Mouse (Mus musculus) gastrocnemius, adult 18-20 months (tissue): ENCODE results near the gene Mylk4. TPM values are rescaled to one million over a fixed set of nuclear protein-coding genes. Genes with fewer than 3 reads are reported as not detected.

Experiments used
- DNase-seq: peaks from one replicate; pipeline ENCODE4 v3.0.0; 2021; ENCODE audit warnings: low spot score
- total RNA-seq, 2 experiments: library from RNA; stranded (reverse); gene quantifications; 2 replicates each; pipeline ENCODE4 v1.2.3; 2021

The Mylk4 gene
- total RNA-seq, 2 experiments from 2014 or later = 1,080 to 1,440 TPM

- no peak for DNase-seq
These were observed 13.3 kb upstream of the Mylk4 start for GRCm38 (mm10) chr13:32797085-32797484.

DNA sequence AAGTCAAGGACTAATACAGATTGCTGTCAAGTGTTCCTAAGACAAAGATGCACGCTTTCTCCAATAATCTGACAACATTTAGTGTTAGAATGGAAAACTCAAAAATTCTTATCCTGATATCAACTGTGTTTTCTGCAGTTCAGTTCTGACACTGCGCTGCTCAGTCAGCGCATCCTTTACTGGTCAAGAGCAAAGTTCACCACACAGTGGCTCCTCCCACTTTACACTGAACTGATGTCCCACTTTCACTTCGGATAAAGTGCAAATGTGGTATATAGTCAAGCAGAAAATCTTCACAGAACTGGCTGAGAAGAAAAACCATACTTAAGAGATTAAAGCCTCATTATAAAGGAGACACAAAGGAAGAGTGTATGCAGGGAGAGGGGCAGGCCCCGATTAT, 11.4 kb upstream of the Mylk4 start:
- DNase-seq = no peak

DNA sequence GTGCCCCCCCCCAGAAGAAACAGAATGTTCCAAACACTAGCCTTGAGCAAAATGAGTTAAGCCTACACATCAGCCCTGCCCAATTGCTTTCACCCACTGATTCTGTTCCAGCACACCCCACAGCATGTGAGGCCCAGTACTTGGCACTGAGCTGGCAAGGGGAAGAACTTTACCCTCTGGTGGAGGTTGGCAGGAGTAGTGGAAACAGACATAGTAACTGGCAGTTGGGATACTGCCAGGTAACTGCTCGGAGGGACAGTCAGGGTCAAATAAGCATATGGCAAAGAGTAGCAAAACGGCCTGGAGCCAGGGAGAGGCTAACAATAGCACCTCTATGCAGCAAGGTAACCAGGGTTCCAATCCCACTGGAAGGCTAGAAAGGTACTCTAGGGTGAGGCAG, 10.9 kb upstream of the Mylk4 start:
- DNase-seq = peak; percentile 91

DNA sequence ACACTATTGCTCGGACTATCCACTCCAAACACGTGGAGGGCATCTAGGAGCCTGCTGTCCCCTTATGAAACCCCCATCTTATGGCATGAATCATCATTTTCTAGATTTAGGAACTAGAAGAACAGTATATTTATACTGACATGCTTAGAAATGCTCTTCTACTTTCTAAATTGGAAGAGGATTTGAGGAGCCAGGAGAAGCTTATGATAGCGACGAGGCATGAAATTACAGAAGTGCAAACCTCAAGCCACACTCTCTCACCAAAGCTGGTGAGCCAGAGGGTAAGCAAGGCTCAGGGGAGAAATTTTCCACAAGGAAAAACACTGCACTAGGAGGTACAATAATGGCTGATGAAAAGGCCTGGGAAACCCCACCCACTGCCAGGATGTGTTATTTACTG, 6.0 kb upstream of the Mylk4 start:
- DNase-seq = peak; percentile 59

- no peak for DNase-seq
These were observed 3.8 kb upstream of the Mylk4 start for GRCm38 (mm10) chr13:32787584-32787983.

- no peak for DNase-seq
These were observed 699 bp downstream of the Mylk4 start for GRCm38 (mm10) chr13:32783055-32783454.

DNA sequence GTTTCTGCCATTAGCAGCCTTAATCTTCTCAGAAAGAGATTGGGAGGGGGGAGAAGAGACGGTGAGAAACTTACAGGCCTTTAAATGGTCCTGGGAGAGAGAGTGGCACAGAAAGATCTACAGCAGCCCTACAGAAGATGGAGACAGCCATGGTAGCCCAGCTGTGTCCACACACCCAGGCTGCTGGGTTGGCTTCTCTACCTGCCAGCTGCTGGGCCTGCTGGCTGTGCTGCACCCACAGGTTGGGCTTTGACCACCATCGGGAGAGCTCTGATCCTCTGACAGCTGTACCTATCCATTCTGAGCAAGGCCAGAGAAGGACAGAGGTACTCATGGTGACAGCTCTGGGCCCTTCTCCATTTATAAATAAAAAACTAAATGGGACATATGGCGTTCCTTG, 4.9 kb downstream of the Mylk4 start:
- no peak for DNase-seq

DNA sequence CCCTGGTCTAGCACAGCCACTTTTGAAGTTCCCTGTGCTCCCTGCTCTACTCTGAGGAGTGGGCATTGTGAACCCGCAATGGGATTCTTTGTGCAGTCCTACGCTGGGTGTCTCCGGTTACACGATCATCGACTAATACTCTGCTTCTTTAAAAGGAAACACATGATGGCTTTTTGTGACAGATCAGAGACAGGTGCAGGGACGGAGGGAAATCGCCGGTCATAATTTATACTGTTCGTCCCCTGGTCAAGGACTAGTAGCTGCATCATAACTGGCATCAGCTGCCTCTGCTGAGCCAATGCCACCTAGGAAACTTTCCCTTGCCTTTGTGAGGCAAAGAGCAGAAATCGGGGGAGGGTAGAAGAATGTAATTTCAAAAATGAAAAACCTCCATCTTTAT, 7.4 kb downstream of the Mylk4 start:
- DNase-seq = peak; percentile 57

GRCm38 (mm10) chr13:32775889-32776288, 7.9 kb downstream of the Mylk4 start:
- DNase-seq = peak; percentile 68

GRCm38 (mm10) chr13:32769960-32770359, 13.8 kb downstream of the Mylk4 start:
- no peak for DNase-seq

- DNase-seq = peak; percentile 55
These were observed 15.7 kb downstream of the Mylk4 start for GRCm38 (mm10) chr13:32768104-32768503.

DNA sequence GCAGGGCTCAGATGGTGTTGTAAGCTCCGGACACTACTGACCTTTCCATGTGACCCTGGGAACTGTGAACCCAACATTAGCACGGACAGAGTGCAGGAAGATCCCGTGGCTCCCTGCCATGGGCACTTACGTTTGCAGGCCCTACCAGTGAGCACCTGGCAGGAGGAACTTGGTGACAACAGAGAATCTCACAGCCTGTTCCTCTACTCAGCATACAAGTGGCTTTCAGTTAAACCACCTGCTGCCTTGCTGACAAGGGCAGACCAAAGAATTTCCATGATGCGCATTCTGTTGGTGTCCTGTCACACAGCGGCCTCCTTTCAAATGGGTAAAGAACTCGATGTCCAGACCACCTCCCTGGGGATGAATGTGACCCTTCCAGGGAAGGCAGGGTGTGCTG, 19.3 kb downstream of the Mylk4 start:
- peak; percentile 88 for DNase-seq

- DNase-seq = peak; percentile 77
These were observed 20.6 kb downstream of the Mylk4 start for GRCm38 (mm10) chr13:32763141-32763540.

- no peak for DNase-seq
These were observed 23.0 kb downstream of the Mylk4 start for GRCm38 (mm10) chr13:32760795-32761194.

DNA sequence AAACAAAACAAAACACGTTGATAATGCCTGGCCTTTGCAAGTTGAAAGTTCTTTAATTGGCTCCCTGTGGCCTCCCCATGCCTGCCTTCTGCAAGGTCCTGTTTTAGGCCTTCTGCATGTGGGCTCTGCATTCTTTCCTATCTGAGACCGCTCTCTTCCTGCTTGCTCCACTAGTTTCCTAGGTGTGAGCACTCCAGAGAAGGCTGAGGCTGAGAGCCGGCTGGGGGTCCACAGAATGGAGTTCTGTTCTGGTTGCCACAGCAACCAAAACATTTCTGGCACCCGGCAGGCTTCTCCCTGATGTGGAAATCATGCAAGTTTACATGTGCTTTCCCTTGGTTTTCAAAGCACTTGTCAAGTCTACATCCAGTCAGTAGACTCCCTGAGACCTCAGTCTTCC, 24.7 kb downstream of the Mylk4 start:
- DNase-seq = no peak

- no peak for DNase-seq
These were observed 31.6 kb downstream of the Mylk4 start for GRCm38 (mm10) chr13:32752066-32752657.

DNA sequence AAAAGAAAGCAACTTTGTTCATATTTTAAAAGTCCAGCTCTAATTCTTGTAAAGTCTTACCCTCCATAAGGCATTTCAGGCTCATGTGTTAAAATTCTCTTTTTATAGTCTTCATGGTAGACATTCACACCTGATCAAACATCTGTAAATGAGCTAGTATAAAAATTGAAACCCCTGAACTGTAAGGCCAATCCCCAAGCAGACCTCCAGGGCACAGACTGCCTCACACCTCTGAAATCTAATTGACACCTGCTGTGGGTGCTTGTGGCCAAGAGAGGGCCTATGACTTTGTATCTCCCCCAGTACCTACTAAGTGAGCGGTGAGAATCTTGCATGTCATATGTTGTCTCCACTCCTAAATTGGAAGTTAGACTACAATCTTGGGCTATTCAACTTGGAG, 33.2 kb downstream of the Mylk4 start:
- no peak for DNase-seq

- peak; percentile 67 for DNase-seq
These were observed 35.3 kb downstream of the Mylk4 start for GRCm38 (mm10) chr13:32748421-32748820.

- no peak for DNase-seq
These were observed 42.6 kb downstream of the Mylk4 start for GRCm38 (mm10) chr13:32741161-32741560.

DNA sequence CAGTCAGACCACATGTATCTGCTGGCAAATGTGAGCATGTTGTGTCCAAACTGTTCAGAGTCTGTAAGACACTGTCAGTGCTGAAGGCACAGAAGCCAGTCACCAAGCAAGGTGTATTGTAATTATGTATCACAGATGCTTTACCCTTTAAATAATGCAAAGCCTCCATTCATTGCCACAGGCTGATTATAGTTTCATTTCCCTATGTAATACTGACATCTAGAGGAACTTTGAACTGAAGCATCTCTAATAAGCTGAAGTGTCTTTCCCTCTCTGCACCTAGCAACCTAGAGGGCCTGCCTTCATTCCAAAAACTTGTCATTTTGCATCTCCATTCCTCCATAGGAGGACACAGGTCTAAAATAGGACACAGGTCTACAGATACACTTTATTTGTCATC, 52.5 kb downstream of the Mylk4 start:
- no peak for DNase-seq

- no peak for DNase-seq
These were observed 59.1 kb downstream of the Mylk4 start for GRCm38 (mm10) chr13:32724606-32725005.

DNA sequence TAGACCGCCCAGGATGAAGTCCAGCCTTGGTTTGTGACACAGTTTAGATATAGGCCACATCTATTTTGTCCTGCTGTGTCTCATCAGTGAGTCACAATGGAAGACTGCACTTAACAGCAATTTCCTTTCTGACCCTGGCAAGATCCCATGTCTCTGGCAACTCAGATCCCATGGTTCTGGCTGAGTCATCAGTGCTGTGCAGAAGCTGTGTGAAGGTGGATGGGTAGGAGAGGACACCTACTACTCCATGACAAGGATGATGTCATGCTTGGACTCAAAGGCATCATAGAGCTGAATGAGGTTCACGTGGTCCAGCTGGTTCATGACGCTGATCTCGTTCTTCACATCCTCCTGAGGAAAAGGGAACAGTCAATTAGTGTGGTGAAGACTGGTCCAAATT, 62.0 kb downstream of the Mylk4 start:
- DNase-seq = no peak

DNA sequence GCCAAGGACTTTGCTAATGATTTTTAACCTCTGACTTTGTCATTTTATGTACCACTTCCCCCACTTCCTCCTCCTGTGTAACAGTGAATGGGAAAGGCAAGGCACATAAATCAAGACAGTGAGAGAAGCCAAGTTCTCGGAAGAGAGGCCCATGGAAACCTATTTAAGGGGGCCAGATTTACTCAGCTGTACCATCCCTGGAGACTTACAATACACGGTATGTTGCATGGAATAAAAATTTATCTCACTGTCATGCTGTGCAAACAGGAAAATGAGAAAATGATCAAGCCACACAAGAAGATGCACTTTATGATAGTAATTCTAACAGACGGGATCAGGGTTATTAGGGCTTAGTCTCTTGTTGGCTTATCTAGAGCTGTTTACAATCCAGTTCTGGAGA, 64.5 kb downstream of the Mylk4 start:
- no peak for DNase-seq

DNA sequence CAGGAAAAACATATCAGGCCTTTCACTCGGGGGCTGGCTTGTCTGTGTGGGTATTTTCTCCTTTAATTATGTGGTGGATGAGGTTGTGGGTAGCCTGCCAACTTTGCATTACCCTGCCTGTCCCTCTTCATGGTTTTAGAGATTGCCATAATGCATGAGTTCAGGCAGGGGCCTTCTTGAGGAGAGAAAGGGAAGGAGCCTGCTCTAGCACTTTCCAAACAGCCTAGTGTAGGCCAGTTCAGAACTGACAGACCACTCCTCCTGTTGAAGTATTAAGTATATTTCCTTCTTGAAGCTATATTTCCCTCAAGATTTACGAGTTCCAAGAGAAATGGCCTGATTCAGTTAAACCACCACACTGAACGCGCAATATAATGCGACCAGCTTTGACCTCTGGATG, 66.0 kb downstream of the Mylk4 start:
- no peak for DNase-seq
